Mouse (Mus musculus) spleen, adult 2 months (tissue): ENCODE measurements around the gene Msrb3. TPM values are rescaled to one million over a fixed set of nuclear protein-coding genes. Genes with fewer than 3 reads are reported as not detected.
A peak's percentile ranks its signal among the peaks of the same experiment; 100 is the strongest.

Experiments
- DNase-seq, 2 experiments: peaks; one replicate each; pipeline versions ENCODE4 v3.0.0 to v3.0.0-alpha.2; 2012 to 2021; ENCODE audit warnings: low spot score in 2 of 2, low read depth in 1 of 2
- H3K27ac ChIP-seq: fragments of 200-500 bp; 2 replicates; pipeline ENCODE4 v1.5.1; 2012; ENCODE audit warnings: low read length, inconsistent platforms; ENCODE audit not compliant: insufficient read depth
- H3K27me3 ChIP-seq: fragments of 200-500 bp; 2 replicates; pipeline ENCODE4 v1.6.1; 2012; ENCODE audit warnings: mild to moderate bottlenecking, moderate library complexity, low read length, inconsistent platforms; ENCODE audit not compliant: control insufficient read depth, insufficient read depth
- H3K36me3 ChIP-seq: fragments of 200-500 bp; 2 replicates; pipeline ENCODE4 v1.6.1; 2012; ENCODE audit warnings: mild to moderate bottlenecking, low read length, inconsistent platforms; ENCODE audit not compliant: control insufficient read depth, insufficient read depth
- H3K4me1 ChIP-seq: fragments of 200-500 bp; 2 replicates; pipeline ENCODE4 v1.6.1; 2011; ENCODE audit warnings: inconsistent platforms; ENCODE audit not compliant: control insufficient read depth, insufficient read depth, insufficient read length
- H3K4me3 ChIP-seq: fragments of 200-500 bp; 2 replicates; pipeline ENCODE4 v1.5.1; 2011; ENCODE audit warnings: mild to moderate bottlenecking, inconsistent platforms; ENCODE audit not compliant: insufficient read depth, insufficient read length; ENCODE audit errors: extremely low read depth
- CTCF ChIP-seq: fragments of 200-500 bp; IDR thresholded peaks from 2 replicates; pipeline ENCODE4 v1.5.1; 2011; ENCODE audit warnings: mild to moderate bottlenecking, inconsistent platforms; ENCODE audit not compliant: insufficient read depth, insufficient read length, insufficient replicate concordance; ENCODE audit errors: extremely low read depth
- POLR2A ChIP-seq: fragments of 200-500 bp; IDR thresholded peaks from 2 replicates; pipeline ENCODE4 v1.6.1; 2011; ENCODE audit warnings: low read depth, low read length, inconsistent platforms
- WGBS: fragments of 180-500 bp; shearing (Covaris S2); methylation state at CpG from one replicate; pipeline ENCODE4 v1.1.7; 2018; 5-methylcytosine and 5-hydroxymethylcytosine counted together
- polyA plus RNA-seq: library from polyadenylated mRNA; depleted of rRNA; stranded (reverse); fragments of >200 nt; gene quantifications from 2 replicates; pipeline ENCODE4 v1.2.3, GENCODE M21; 2012

Msrb3 gene
- polyA plus RNA-seq, 1 experiment: 4.5 TPM

GRCm38 (mm10) chr10:120869241-120869775 lies 29.6 kb downstream of the Msrb3 start:
- H3K4me1 ChIP-seq: no peaks in the 10 kb centered on the region; the same call in 1 of the 2 replicates
- H3K36me3 ChIP-seq: no peaks in the 10 kb centered on the region
- H3K27ac ChIP-seq: no peak overlapping the region
- TF ChIP-seq CTCF: no peak
- TF ChIP-seq POLR2A: no peak
- H3K4me3 ChIP-seq: no peak overlapping the region
- no peak for DNase-seq
- H3K27me3 ChIP-seq: no peaks in the 10 kb centered on the region
- 92% methylated on average over 22 of the region's 22 CpGs for WGBS

- H3K36me3 ChIP-seq: no peaks in the 10 kb centered on the region
- H3K4me3 ChIP-seq: no peak overlapping the region
- no peak overlapping the region for H3K27ac ChIP-seq
- H3K27me3 ChIP-seq: no peaks in the 10 kb centered on the region
- TF ChIP-seq POLR2A (no peak), CTCF (peak; percentile 65; the same call in 1 of the 2 replicates)
- peak in 1 of 2 experiments; percentile 52 for DNase-seq
- no peaks in the 10 kb centered on the region for H3K4me1 ChIP-seq
- 33% methylated on average over 9 of the region's 9 CpGs for WGBS
These were observed 34.5 kb downstream of the Msrb3 start for GRCm38 (mm10) chr10:120864446-120864845.

GRCm38 (mm10) chr10:120861674-120862073 lies 37.2 kb downstream of the Msrb3 start:
- Histone ChIP-seq H3K27ac (no peak overlapping the region), H3K36me3 (no peaks in the 10 kb centered on the region), H3K4me1 (no peaks in the 10 kb centered on the region), H3K4me3 (no peak overlapping the region), H3K27me3 (no peaks in the 10 kb centered on the region)
- no peak for TF ChIP-seq POLR2A
- TF ChIP-seq CTCF: no peak
- DNase-seq: no peak
- WGBS: 92% methylated on average over 12 of the region's 12 CpGs

GRCm38 (mm10) chr10:120861194-120861593 lies 37.7 kb downstream of the Msrb3 start:
- 83% methylated on average over 3 of the region's 3 CpGs for WGBS
- H3K27ac ChIP-seq: no peak overlapping the region
- DNase-seq: peak in 1 of 2 experiments; percentile 13
- no peaks in the 10 kb centered on the region for H3K36me3 ChIP-seq
- H3K4me1 ChIP-seq: no peaks in the 10 kb centered on the region
- TF ChIP-seq CTCF: peak; percentile 19; the same call in 1 of the 2 replicates
- TF ChIP-seq POLR2A: no peak
- no peak overlapping the region for H3K4me3 ChIP-seq
- no peaks in the 10 kb centered on the region for H3K27me3 ChIP-seq

GRCm38 (mm10) chr10:120857531-120858001 lies 41.3 kb downstream of the Msrb3 start:
- DNase-seq: peak in 1 of 2 experiments; percentile 15
- Histone ChIP-seq H3K4me3 (peak overlapping the region; percentile 51), H3K27me3 (no peaks in the 10 kb centered on the region), H3K4me1 (no peaks in the 10 kb centered on the region), H3K27ac (peak overlapping the region; percentile 40), H3K36me3 (no peaks in the 10 kb centered on the region)
- 68% methylated on average over 13 of the region's 13 CpGs for WGBS
- TF ChIP-seq CTCF (0 out of 2 replicates have a peak, but pooled peaks have one; percentile 20), POLR2A (no peak)

GRCm38 (mm10) chr10:120854329-120854728 lies 44.6 kb downstream of the Msrb3 start:
- Histone ChIP-seq H3K27me3 (no peaks in the 10 kb centered on the region), H3K36me3 (no peaks in the 10 kb centered on the region), H3K4me1 (peaks cover 2% of the 10 kb centered on the region; the same call in 1 of the 2 replicates), H3K27ac (no peak overlapping the region), H3K4me3 (no peak overlapping the region)
- WGBS: 92% methylated on average over 10 of the region's 10 CpGs
- DNase-seq: no peak
- no peak for TF ChIP-seq POLR2A
- TF ChIP-seq CTCF: no peak

GRCm38 (mm10) chr10:120853816-120854215 lies 45.1 kb downstream of the Msrb3 start:
- H3K4me3 ChIP-seq: no peak overlapping the region
- no peak for DNase-seq
- H3K4me1 ChIP-seq: peaks cover 2% of the 10 kb centered on the region; the same call in 1 of the 2 replicates
- 91% methylated on average over 9 of the region's 9 CpGs for WGBS
- no peak for TF ChIP-seq POLR2A
- no peak for TF ChIP-seq CTCF
- no peaks in the 10 kb centered on the region for H3K27me3 ChIP-seq
- H3K27ac ChIP-seq: no peak overlapping the region
- no peaks in the 10 kb centered on the region for H3K36me3 ChIP-seq
